Mouse (Mus musculus): Measurements from ENCODE around the gene Nxph3. TPM values are rescaled to one million over a fixed set of nuclear protein-coding genes. Genes with fewer than 3 reads are reported as not detected.
A peak's percentile ranks its signal among the peaks of the same experiment; 100 is the strongest.

Gene Nxph3
- total and polyA plus RNA-seq, 3 experiments: 0.17 TPM; not detected in 2

DNA sequence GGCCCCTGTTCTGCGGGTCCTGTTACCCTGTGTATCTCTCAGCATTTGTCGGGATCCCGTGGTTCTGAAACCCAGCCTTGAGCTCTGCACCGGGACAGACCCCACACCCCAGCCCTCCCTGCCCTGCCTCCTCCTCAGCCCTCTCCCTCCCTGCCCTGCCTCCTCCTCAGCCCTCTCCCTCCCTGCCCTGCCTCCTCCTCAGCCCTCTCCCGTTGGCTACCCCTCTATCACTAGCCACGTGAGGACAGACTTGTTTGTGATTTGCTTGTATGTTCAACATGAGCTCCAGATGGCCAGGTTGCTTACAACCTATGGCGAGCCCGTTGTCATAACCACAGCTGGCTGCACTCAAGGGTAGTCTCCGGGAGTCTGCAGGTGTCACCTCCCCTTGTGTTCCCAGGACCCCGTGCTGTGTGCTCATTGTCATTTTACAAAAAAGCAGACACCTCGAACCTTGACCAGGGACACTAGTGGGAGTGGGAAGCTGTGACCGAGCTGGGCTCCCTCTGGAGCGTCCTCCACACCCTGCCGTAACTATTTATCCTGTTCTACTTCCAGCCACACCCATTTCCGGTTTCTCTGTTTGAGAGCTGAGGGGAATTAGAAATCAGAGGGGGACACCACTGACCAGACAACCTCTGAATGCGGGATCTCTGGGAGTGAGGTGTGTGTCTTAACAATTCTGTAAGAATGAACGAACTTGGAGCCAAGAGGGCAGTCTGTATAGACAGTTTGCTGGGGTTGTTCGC lies 26.4 kb upstream of the Nxph3 start:
- H3K4me2 ChIP-seq (ENCODE audit: insufficient read depth, low read depth, poor library complexity, severe bottlenecking): no peak overlapping the region
- TF ChIP-seq POLR2AphosphoS2 (IDR thresholded peaks at IDR 0.05; ENCODE audit: low read depth, low read length) (no peak), TCF12 (IDR thresholded peaks at IDR 0.05; ENCODE audit: low read depth, low read length) (no peak), GABPA (IDR thresholded peaks at IDR 0.05; ENCODE audit: insufficient replicate concordance, low read depth, low read length) (no peak), HCFC1 (IDR thresholded peaks at IDR 0.05; ENCODE audit: low read depth, low read length) (no peak), ZKSCAN1 (IDR thresholded peaks at IDR 0.05; ENCODE audit: borderline replicate concordance, low read depth, low read length) (no peak), ZMIZ1 (IDR thresholded peaks at IDR 0.05; ENCODE audit: low read depth, low read length) (no peak), ZNF384 (IDR thresholded peaks at IDR 0.05; ENCODE audit: low read depth, low read length) (no peak), RAD21 (IDR thresholded peaks at IDR 0.05; ENCODE audit: low read depth, low read length) (no peak), TBP (conservative IDR thresholded peaks at IDR 0.05; ENCODE audit: low read depth, low read length) (no peak), CHD2 (IDR thresholded peaks at IDR 0.05; ENCODE audit: low read length) (no peak), MEF2A (IDR thresholded peaks at IDR 0.05; ENCODE audit: borderline replicate concordance, low read depth, low read length) (no peak), RCOR1 (conservative IDR thresholded peaks at IDR 0.05; ENCODE audit: low read depth, low read length) (no peak), EP300 (IDR thresholded peaks at IDR 0.05; ENCODE audit: low read length) (no peak), CTCF (conservative IDR thresholded peaks at IDR 0.05 in 1 of 2, IDR thresholded peaks at IDR 0.05 in 1 of 2; ENCODE audit: low read depth in 2 of 2, low read length in 2 of 2) (no peak), JUND (conservative IDR thresholded peaks at IDR 0.05; ENCODE audit: low read depth, low read length) (no peak), SIN3A (IDR thresholded peaks at IDR 0.05; ENCODE audit: low read length) (no peak), MYC (IDR thresholded peaks at IDR 0.05; ENCODE audit: low read depth, low read length) (no peak), NRF1 (IDR thresholded peaks at IDR 0.05; ENCODE audit: low read depth, low read length) (no peak), PAX5 (IDR thresholded peaks at IDR 0.05; ENCODE audit: low read length) (no peak)
- peaks cover 5 to 6% of the 10 kb centered on the region in 2 experiments for H3K4me1 ChIP-seq (ENCODE audit: control insufficient read depth in 1 of 2, insufficient read depth in 2 of 2)
- no peak overlapping the region for H3K4me3 ChIP-seq (replicated peaks in 1 of 3; ENCODE audit: low read depth in 2 of 3, low read length in 2 of 3, poor library complexity in 1 of 3)
- dilution Hi-C loops (cut with MboI; ENCODE audit: extremely low pct_ligation_motif_present, extremely low pct_unique_long_range_greater_than_20kb, low sequenced_read_pairs) (no loop called here), in situ Hi-C loops (cut with MboI; ENCODE audit: low pct_ligation_motif_present, low pct_unique_long_range_greater_than_20kb, low sequenced_read_pairs) (loop anchor here (10.0 kb wide), 1 partner anchor 214 kb away; no protein-coding TSS in a partner anchor)
- H3K27ac ChIP-seq (ENCODE audit: insufficient read depth, low read depth): no peak overlapping the region
- no peaks in the 10 kb centered on the region for H3K36me3 ChIP-seq (replicated peaks in 1 of 2; ENCODE audit: control insufficient read depth in 1 of 2, insufficient read depth in 1 of 2, low read length in 1 of 2)
- peaks cover 83% of the 10 kb centered on the region for H3K27me3 ChIP-seq (replicated peaks)
- H3K79me2 ChIP-seq (replicated peaks; ENCODE audit: control insufficient read depth, extremely low read depth, insufficient read depth, poor library complexity, severe bottlenecking): no peaks in the 10 kb centered on the region
- peaks cover 4% of the 10 kb centered on the region for H3K9me3 ChIP-seq (replicated peaks; ENCODE audit: low read length)
- no peak for DNase-seq (ENCODE audit: extremely low read depth)
- no peak overlapping the region for H3K9ac ChIP-seq (ENCODE audit: insufficient read depth, low read depth)

DNA sequence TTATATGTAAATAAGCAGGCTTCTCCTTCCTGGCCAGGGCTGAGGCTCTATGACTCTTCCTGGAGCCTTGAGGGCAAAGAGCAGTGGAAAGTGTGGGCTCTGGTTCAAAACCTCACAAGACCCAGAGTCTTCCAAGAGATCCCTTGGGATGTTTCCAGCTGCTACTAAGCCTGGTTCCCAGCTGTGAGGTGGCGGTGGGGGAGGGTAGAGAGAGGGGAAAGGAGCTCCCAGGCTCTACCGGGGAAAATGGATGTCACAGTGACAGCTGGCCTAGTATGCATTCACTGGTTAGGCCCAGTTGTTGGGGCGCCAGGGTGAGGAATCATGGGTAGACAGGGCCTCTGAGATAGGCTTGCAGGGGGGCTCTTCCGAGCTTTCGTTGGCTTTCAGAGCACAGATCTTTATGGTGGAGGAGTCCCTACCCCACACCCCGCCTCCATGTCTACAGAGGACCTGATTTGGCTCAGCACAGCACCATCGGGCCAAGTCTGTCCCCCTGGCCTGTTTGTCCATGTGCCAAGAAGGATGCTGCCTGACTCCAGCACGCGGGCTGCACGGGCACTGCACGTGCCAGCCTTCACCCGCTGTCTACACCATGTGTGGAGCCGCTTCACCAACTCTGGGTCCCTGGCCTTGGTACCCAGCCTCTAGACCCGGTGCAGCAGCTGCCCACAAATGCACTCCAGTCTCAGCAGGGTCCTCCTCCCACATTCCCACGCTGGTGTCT lies 24.2 kb upstream of the Nxph3 start:
- H3K9ac ChIP-seq (ENCODE audit: insufficient read depth, low read depth): no peak overlapping the region
- TF ChIP-seq HCFC1 (IDR thresholded peaks at IDR 0.05; ENCODE audit: low read depth, low read length) (no peak), ZMIZ1 (IDR thresholded peaks at IDR 0.05; ENCODE audit: low read depth, low read length) (no peak), CTCF (conservative IDR thresholded peaks at IDR 0.05 in 1 of 2, IDR thresholded peaks at IDR 0.05 in 1 of 2; ENCODE audit: low read depth in 2 of 2, low read length in 2 of 2) (no peak), TBP (conservative IDR thresholded peaks at IDR 0.05; ENCODE audit: low read depth, low read length) (no peak), JUN (IDR thresholded peaks at IDR 0.05; ENCODE audit: insufficient read depth, low read depth, low read length) (no peak), MXI1 (IDR thresholded peaks at IDR 0.05; ENCODE audit: low read depth, low read length) (no peak), E2F4 (IDR thresholded peaks at IDR 0.05; ENCODE audit: insufficient replicate concordance, low read depth, low read length) (no peak), POLR2A (IDR thresholded peaks at IDR 0.05; ENCODE audit: low read depth, low read length) (no peak), RAD21 (IDR thresholded peaks at IDR 0.05; ENCODE audit: low read depth, low read length) (no peak), MAFK (IDR thresholded peaks at IDR 0.05; ENCODE audit: insufficient replicate concordance, low read length) (no peak), EP300 (IDR thresholded peaks at IDR 0.05; ENCODE audit: low read length) (no peak), ETS1 (conservative IDR thresholded peaks at IDR 0.05; ENCODE audit: low read depth, low read length) (no peak), MYC (IDR thresholded peaks at IDR 0.05; ENCODE audit: low read depth, low read length) (no peak), SMC3 (IDR thresholded peaks at IDR 0.05; ENCODE audit: low read depth, low read length) (no peak), ELF1 (IDR thresholded peaks at IDR 0.05; ENCODE audit: low read depth, low read length) (no peak), ZC3H11A (IDR thresholded peaks at IDR 0.05; ENCODE audit: low read depth, low read length) (no peak), NRF1 (IDR thresholded peaks at IDR 0.05; ENCODE audit: low read depth, low read length) (no peak), MAX (IDR thresholded peaks at IDR 0.05; ENCODE audit: low read length) (no peak), GABPA (IDR thresholded peaks at IDR 0.05; ENCODE audit: insufficient replicate concordance, low read depth, low read length) (no peak)
- no peak overlapping the region for H3K4me2 ChIP-seq (ENCODE audit: insufficient read depth, low read depth, poor library complexity, severe bottlenecking)
- no peaks in the 10 kb centered on the region for H3K36me3 ChIP-seq (replicated peaks in 1 of 2; ENCODE audit: control insufficient read depth in 1 of 2, insufficient read depth in 1 of 2, low read length in 1 of 2)
- peaks cover 5 to 6% of the 10 kb centered on the region in 2 experiments for H3K4me1 ChIP-seq (ENCODE audit: control insufficient read depth in 1 of 2, insufficient read depth in 2 of 2)
- in situ Hi-C loops (cut with MboI; ENCODE audit: low pct_ligation_motif_present, low pct_unique_long_range_greater_than_20kb, low sequenced_read_pairs) (no loop called here), dilution Hi-C loops (cut with MboI; ENCODE audit: extremely low pct_ligation_motif_present, extremely low pct_unique_long_range_greater_than_20kb, low sequenced_read_pairs) (no loop called here)
- H3K27me3 ChIP-seq (replicated peaks): peaks cover 81% of the 10 kb centered on the region
- no peak overlapping the region for H3K4me3 ChIP-seq (replicated peaks in 1 of 3; ENCODE audit: low read depth in 2 of 3, low read length in 2 of 3, poor library complexity in 1 of 3)
- H3K27ac ChIP-seq (ENCODE audit: insufficient read depth, low read depth): no peak overlapping the region
- peak; percentile 26 for DNase-seq (ENCODE audit: extremely low read depth)
- H3K9me3 ChIP-seq (replicated peaks; ENCODE audit: low read length): peaks cover 4% of the 10 kb centered on the region
- H3K79me2 ChIP-seq (replicated peaks; ENCODE audit: control insufficient read depth, extremely low read depth, insufficient read depth, poor library complexity, severe bottlenecking): no peaks in the 10 kb centered on the region

All from CH12.LX (cell line).